22 mouse cellular contexts compared by ENCODE assay signal in the genomic region with DNA sequence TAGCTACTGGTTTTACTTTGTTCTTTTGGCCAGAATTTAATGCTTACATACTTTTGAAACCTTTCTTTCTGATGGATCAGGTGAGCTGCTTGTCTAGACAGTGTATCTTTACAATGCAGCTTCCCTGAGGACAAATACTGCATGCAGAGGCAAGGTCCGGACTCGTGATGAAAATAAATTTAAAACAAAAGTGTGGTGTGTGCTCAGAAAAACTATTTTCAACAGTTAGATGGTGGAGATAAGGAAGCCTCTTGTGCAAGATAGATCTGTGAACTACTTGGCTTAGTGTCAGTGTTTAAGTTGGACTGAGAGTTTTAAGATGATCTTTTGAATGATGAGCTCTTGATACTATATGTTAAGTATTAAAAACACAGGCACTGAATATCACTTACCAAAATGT. TPM values are rescaled to one million over a fixed set of nuclear protein-coding genes. Genes with fewer than 3 reads are reported as not detected.
"Had no signal": no experiment of that assay in that cellular context is flagged by ENCODE, and none has a peak within 500 bp of the region (broad histone marks: within the 10 kb centered on the region; RNA-seq: fewer than 3 reads in every experiment).

No protein-coding gene starts in this region.

- H3K4me1 ChIP-seq: limb, embryonic 10.5 days; limb, embryonic 13.5 days; lung, embryonic 15.5 days; neural tube, embryonic 12.5 days; neural tube, embryonic 15.5 days had no signal

- H3K4me3 ChIP-seq: limb, embryonic 10.5 days; limb, embryonic 13.5 days; liver, embryonic 13.5 days; lung, embryonic 15.5 days; neural tube, embryonic 12.5 days; neural tube, embryonic 15.5 days had no signal

- H3K9ac ChIP-seq: limb, embryonic 13.5 days; liver, embryonic 13.5 days; lung, embryonic 15.5 days; neural tube, embryonic 12.5 days; neural tube, embryonic 15.5 days had no signal

- H3K4me2 ChIP-seq: limb, embryonic 13.5 days; liver, embryonic 13.5 days; lung, embryonic 15.5 days; midbrain, embryonic 11.5 days; neural tube, embryonic 12.5 days; neural tube, embryonic 15.5 days had no signal

- H3K27ac ChIP-seq: limb, embryonic 10.5 days; limb, embryonic 13.5 days; liver, embryonic 13.5 days; lung, embryonic 15.5 days; neural tube, embryonic 12.5 days; neural tube, embryonic 15.5 days; stomach, postnatal 0 days had no signal

- H3K36me3 ChIP-seq: limb, embryonic 10.5 days; neural tube, embryonic 15.5 days had no signal

- H3K9me3 ChIP-seq: limb, embryonic 10.5 days; limb, embryonic 13.5 days; liver, embryonic 13.5 days; lung, embryonic 15.5 days; neural tube, embryonic 12.5 days; neural tube, embryonic 15.5 days had no signal

- H3K27me3 ChIP-seq: limb, embryonic 13.5 days; liver, embryonic 13.5 days; lung, embryonic 15.5 days; neural tube, embryonic 12.5 days; neural tube, embryonic 15.5 days had no signal

- DNase-seq: kidney, adult 9 months; kidney, postnatal 14 days; kidney, postnatal 4 days; liver; liver, embryonic 13.5 days; lung, postnatal 14 days; lung, postnatal 4 days; midbrain, embryonic 14.5 days; right cerebral cortex, adult 18-20 months; right cerebral cortex, postnatal 14 days; right cerebral cortex, postnatal 4 days; thymus, postnatal 25 days had no signal

RNA-seq across cellular contexts. Expression of a gene that starts 59.7 kb away (rescaled TPM):
- total RNA-seq: megakaryocyte progenitor cell, adult 5-6 weeks; megakaryocyte-erythroid progenitor cell, adult 5-6 weeks had no signal
- polyA plus RNA-seq: midbrain, embryonic 11.5 days; thymus, postnatal 0 days had no signal
